Mouse (Mus musculus) kidney, postnatal 10 days (tissue): Measurements from ENCODE around the gene Astn1.
A peak's percentile ranks its signal among the peaks of the same experiment; 100 is the strongest.

Source experiments
- DNase-seq: peaks from one replicate; pipeline ENCODE4 v3.0.0; 2021; ENCODE audit warnings: mixed read lengths

Gene Astn1

DNA sequence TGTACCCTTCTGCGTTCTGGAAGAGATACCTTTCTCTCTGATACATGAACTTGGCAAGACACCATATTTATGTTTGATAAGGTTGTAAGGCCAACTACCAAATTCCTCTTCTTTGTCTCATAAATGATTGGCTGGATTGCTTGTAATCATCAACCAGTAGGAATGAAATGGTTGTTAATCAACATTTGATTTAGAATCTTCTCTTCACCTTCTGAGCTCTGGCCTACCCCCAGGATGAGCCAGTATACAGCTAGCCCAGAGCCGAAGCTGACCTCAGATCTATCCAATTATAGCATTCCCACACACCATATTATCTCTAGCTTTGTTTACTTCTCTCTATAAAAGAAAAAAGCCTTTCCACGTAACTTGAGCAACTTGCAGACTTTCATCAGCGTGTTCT is 270.9 kb downstream of the Astn1 start:
- no peak for DNase-seq

DNA sequence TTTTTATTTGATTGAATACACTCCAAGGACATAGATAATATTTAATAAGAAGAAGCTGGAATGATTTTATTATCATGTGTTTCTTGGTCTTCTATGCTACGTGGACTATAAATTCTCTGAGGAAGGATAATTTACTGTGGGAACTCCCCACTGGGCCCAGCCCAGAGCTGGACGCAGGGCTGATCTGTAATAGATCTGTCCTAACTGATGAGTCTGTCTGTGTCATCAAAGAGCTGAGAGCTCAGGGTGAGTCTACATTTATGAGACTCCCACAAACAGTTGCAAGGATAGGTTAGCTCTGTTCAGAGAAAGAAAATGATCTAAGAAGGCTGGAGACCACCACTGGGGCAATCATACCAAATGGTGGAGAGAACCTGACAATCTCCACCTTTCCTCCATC is 271.4 kb downstream of the Astn1 start:
- no peak for DNase-seq

DNA sequence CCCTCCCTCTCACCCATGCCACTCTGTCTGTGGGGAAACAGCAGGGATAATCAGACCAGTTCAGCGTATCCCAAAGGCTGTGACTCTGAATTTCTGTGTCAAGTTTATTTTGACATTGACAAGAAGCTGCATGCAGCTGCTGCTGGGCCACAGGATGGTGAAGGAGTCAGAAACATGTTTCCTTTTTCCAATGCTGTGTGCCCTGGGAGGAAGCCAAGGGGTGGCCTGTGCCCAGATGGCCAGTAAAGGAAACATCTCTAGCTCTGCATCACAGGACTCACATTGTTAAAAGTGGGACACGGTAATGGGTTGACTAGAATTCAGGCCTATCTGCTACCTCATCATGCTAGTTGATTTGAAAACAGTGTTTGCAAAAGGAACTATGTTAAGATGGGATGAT is 279.2 kb downstream of the Astn1 start:
- no peak for DNase-seq

DNA sequence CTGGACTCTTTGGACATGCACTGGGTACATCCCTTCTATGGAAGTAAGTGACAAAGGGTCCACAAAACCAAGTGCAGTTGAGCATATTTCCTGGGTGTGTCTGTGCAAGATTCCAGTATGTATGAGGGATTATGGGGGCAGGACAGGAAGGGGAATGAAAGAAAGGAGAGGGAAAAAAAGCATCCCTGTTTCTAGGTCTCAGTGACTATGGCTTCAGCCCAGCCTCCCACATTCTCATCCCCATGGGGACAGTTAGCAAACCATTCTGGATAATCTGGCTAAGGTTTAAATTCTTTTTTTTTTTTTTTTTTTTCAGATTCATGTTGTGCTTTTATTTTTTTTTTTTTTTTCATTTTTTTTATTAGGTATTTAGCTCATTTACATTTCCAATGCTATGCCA is 280.2 kb downstream of the Astn1 start:
- DNase-seq = no peak

DNA sequence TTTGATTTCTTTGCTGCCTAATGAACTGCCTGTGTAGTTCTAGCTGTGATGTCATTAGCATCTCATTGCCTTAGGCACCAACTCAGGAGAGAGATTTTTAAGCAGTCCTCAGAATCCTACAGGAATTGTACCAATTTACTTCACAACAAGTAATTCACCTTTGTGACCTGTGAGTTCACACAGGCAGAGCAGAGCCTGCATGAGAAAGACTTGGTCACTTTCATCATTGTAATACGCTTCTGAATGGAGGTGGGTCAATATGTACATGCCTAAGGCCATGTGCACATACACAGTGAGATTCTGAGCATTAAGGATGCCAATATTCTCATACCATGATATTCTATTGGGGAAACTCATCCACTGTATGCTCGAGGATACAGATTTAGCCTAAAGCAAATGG is 290.7 kb downstream of the Astn1 start:
- no peak for DNase-seq

DNA sequence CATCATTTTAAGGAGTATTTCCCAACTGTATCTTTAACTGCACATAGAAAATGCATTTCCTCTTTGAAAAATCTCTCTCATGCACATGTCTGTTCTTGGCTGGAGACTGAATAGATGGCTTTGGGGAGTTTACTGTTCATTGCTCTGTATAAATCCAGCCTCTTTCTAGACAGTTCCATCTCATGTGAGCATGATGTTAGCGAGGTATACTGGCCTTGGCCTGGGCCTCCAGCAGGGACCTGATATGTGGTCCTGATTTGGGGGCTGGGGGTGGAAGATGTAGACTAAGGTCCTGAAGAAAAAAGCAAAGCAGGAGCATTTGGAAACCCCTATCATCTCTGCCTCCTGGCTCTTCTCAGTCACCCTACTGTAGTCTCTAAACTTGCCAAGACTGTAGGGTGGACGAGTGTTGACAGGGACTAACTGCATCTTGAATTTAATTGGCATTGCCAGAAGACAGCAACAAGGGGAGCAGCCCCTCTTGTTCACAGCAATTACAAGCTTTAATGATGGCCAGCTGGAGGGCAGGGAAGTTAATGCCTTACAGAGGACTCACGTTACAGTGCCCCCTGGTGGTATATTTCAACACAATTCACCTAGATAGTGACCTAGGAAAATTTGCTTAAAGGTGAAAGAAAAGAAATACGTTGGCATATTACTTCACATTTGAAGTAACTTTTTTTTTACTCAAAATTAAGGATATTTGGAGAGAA is 291.9 kb downstream of the Astn1 start:
- DNase-seq = peak; percentile 56

DNA sequence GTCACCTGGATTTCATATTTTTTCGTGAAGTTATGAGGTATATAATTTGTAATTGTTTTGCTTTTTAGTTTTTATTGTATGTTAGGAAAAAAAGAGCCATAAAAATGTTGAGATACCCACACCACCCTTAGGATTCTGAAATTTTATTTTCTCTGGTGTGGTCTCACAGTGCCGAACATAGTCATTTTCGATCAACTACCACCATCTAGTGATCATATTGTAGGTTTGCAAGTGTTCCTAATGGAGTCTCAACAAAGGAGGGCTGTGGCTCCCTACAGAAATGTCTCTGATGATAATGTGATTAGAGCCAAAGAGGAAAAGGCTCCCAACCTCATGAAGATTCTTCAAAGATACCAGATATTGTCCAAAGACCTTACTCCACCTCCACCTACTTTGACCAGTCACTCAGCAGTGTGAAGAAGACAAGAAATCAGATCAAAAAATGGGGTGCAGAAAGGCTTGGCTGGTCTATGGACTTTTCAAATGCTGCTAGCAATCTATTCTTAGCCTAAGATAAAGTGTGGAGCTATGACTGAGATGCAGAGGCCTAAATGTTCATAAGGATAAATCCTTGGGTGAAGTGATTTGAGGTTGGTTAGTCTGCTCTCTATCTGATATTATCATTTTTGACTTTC is 292.6 kb downstream of the Astn1 start:
- no peak for DNase-seq

DNA sequence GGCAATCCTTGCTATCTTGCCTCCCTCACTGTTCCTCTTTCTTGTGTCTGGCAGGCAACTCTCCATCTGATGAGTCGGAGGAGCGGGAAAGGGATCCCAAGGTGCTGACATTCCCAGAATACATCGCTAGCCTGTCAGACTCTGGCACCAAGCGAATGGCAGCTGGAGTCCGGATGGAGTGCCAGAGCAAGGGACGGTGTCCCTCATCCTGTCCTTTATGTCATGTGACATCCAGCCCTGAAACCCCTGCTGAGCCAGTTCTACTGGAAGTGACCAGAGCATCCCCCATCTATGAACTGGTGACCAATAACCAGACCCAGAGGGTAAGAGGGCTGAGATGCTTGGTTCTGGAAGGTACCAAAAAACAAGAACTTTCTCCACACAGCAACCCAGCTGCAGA is 294.9 kb downstream of the Astn1 start:
- DNase-seq = no peak

DNA sequence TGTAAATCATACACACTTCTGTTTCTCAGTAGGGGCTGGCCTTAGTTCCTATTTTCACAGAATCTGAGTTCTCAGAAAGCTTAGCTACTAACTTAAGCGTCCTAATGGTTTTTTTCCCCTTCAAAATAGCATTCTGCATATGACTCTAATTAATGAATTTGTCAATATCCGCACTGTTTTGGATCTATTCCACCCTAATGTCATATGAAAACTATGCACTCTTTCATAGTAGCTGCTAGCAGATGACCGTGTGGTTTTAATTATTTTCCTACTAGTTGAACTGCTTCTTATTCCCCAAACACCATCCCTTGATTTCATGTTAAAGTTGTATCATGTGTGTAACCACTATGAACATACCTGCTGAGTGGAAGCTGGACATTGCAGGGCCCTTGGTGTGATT is 303.9 kb downstream of the Astn1 start:
- no peak for DNase-seq

DNA sequence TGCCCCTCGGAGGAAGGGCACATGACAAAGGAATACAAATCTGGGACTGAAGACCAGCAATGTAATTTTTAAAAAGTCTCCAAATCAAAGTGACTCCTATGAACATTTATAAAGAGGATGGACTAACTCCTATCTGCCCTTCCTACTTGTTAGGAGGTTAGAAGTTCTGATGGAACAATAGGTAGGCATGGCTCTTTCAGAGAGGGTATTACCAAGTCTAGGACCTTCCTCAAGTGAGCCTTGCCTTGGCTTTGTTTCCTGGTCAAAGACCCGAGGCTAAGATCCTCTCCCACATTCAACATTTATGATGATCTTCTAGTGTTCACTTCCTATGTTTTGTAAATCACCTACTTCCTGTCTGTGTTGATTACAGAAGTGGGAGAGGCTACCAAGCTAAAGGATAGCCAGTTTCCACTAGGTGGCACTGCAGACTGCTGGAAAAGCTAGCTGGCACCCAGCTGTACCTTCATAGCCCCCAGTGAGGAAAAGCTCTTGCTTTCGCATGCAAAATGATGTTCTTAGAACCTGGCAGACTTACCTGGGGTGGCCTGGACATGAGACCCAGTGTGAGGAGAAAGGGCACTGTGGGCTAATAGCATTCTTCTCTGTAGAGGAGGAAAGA is 308.0 kb downstream of the Astn1 start:
- DNase-seq = peak; percentile 82

DNA sequence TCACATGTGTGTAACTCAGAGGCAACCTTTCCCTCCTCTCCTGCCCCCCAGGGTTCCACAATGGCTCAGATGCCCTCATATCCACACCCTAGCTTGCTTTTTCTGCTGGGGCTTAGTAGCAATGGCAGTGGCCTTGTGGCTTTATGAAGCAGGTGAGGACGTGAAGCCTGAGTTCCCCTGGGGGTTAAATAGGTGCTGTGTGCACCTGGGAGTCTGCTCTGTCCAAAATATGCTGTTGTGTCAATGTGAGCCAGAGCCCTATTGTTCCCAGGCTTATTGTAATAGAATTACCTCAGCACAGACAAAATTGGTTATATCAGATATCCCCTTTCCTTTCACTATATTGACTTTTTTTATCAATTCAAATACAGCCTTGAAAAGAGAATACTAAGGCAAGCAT is 325.7 kb downstream of the Astn1 start:
- no peak for DNase-seq

DNA sequence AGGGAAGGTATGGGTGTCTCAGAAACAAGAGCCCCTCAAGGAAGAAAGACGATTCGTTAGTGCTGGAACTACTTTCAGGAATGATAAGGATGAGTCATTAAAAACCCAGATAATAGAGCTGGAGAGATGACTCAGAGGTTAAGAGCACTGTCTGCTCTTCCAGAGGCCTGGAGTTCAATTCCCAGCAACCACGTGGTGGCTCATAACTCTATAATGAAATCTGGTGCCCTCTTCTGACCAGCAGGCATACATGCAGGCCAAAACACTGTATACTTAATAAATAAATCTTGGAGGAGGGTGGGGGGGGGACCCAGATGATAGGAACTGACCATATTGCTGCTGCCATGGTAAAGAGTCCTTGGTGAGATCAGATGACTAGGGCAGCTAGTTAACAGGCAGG is 335.4 kb downstream of the Astn1 start:
- no peak for DNase-seq

DNA sequence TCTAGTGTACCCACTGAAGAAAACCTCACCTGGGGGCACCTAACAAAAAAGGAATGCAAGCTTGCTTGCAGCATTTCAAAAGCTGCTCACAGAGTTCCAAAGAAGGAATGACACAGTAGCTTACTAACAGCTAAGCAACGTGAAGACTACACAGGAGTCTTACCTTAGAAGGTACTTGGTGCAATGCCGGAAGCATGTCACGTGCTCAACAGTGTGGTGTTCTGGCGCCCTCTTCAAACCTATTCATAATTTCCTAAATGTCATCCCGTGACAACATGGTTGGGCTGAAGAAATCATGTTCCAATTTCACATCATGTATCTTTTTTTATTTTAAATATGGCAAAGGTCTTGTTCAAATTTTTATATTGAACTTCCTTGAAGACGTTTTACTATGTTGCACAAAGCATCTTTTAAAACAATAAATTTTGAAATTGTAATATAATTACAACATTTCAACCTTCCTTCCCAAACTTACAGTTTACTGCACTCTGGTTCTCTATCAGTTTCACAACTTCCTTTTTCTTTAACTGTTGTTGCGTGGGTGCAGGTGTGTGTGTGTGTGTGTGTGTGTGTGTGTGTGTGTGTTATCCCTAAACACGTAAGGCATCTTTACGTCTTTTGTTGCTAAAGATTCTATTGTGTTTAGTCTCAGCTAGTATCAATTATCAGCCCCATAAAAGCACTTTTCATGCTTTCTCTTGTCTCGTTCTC is 335.9 kb downstream of the Astn1 start:
- DNase-seq = no peak

DNA sequence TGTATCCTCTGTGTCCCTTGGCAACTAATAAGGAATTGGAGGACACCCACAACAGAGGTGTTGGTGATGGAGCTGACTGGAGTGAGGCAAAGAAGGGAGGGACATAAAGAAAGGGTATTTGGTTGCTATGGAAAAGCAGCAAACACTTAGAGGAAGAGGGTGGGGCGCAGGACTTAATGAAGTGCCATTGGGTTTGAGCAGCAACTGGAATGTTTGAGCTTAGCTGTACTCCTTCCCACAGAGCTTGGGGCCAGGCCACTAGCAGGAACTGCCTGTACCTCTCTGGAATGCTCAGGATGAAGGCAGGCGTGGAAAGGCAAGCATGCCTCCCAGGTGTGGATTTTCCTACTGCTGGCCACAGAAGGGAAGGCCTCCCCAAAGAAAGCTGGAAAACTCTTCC is 337.2 kb downstream of the Astn1 start:
- no peak for DNase-seq

DNA sequence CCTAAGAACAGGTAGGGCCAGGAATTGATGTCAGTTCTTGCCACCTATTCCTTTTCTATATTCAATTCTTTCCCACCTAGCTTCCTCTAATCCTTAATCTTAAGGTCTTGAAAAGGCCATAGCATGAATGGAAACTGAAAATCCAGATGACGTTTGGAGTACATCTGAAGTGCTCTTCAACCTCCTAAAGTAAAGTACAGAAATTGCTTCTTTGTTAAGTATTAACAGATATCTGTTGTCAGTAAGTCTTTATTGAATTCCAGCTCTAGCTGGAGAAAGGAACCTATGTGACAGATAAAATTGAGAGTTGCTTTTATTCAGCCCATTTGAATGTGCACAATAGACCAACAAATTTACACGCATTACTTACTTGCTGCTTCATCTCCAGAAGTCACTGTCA is 338.1 kb downstream of the Astn1 start:
- no peak for DNase-seq

DNA sequence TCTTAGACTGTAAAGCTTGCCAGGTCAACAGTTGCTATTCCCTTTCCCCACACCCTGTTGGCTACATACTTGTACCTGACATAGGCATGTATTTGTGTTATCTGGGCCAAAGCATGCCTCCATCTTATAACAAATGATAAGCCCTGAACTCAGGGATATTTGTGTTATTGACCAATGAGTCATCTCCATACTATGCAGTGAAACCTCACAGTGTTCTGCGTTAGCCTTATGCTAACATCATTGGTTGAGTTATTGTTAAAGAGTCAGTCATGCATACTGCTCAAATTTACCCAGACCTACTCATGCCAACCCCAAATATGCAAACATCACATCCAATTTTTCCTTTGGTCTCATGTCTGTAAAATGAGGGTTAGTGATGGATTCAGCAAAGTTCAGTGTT is 339.3 kb downstream of the Astn1 start:
- no peak for DNase-seq

DNA sequence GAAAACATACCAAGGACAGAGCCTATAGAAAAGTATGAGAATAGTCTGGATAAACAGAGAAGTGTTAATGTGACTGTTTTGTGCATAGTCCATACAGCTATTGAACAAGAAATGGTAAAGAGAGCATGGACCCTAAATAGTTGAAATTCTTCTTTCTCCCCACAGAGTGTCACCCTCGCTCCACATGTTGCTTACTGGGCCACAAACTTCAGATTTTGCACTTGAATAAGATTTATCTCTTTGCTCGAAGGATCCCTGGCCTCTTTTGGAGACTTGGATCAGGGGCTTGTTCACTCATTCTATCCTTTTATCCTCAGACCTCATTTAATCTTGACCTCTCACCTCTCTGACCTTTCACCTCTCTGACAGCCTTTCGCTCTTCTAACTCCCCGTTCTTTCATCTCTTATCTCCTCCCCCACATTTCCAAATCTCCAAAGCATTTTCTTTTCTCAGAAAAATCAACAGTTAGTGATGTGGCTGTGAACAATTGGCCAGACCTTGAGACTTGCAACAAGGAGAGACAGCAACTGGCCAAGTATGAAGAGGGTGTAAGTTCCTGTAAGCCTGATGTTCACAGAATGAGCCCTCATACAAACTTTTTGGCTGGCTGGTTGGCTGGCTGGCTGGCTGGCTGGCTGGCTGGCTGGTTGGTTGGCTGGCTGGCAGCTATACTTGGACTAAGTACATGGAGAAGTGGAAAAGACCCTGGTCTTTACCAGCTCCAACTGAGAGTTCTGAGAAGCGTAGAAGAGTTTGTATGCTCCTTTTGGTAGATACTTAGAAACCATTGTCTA is 351.4 kb downstream of the Astn1 start:
- peak; percentile 42 for DNase-seq

DNA sequence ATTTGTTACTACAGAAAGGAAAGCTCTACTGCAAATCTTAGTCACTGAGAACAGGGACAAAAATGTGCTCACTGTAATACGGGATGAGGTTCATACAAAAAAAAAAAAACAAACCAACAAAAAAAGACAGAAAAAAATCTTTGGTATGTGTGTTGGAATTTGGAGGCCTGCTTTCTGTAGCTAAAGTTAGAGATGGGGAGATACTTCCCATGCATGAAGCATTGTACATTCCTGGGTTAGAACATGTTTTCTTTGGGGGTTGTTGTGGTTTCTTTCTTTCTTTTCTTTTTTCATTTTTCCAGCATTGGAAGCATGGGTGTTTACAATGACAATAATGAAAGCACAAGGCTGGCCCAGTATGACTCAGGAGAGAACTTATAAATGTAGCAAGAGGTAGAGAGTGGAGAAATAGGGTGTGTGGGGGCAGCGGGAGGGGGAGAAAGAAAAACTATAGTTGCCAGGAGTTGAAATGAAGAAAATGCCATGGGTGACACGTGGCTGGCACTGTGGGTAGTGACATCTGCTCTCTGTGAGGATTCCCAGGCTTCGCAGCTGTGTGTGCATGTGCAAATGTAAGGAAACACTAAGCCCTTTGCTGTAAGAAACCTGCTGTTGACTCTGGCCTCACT is 370.9 kb downstream of the Astn1 start:
- peak; percentile 12 for DNase-seq

DNA sequence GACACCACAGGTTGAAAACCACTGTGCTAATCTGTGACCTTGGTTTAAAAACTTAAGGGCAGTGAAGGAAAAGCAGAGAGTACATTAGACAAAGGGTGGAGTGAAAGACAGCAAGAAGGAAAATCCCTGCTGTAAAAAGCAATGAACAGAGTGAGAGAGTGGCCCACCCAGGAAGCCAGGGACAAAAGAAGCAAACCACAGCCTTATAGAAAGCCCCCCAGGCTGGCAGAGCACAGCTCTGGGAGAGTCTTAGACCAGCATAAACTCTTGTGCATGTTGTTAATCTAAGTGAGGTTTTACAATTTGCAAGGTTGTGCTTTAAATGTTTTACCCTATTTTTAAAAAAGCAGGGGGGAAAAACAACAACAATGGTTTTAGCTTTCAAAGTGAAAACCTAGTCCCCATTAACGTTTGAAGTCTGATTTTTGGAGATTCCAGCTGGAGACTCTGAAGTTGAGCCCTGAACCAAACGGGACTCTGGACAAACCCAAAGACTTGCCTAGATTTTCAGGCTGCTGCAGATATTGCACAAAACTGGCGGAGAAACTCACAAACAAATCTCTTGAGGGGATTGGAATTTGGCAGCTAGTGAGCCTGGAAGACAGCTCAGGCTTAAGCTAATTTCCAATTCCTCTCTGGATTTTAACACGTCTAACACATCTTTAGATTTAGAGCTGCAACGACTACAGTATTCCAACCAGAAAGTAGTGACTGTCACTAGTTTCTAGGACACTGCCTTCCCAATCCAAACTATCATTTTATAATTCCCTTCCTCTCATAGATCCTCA is 377.3 kb downstream of the Astn1 start:
- peak; percentile 18 for DNase-seq

DNA sequence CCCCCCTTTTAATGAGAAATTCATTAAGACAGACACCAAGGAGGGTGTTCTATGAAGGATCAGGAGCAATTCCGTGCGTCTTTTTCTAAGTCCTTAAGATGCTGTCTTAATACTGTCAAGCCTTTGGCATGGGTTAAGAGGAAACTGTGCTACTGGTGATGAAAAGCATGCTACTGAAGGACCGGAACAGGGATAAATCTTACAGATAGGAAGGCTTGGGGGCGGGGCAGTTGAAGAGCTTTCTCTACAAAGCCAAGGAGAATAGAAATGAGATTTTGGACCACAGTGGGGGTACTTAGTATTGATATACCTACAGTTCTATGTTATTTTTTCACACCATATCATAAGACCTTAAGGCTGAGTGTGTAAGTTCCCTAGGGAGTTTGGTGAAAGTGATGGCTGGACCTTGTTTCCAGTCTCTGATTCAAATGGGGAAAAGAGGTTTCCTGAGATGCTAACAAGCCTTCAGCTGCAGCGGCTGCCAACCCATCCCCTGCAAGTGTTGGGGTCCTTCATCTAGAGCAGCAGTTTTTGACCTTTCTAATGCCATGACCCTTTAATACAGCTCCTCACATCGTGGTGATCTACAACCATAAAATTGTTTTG is 378.2 kb downstream of the Astn1 start:
- peak; percentile 51 for DNase-seq

DNA sequence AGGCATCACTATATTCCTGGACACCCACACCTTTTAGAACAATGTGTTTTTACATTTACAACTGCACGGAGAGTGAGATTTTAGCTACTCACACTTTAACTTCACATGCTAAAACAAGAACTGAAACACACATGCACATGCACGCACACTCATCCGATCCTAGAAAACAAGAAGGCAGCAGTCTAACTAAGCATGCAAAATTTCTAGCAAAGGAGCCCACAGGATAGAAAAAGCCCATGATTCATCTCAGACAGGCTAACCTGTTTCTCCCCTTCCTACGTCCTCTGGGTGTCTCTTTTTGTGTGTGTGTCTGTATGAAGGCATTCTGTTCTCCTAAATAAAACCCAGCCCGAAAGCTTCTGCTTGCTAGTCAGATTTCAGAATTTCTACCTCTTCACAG is 378.9 kb downstream of the Astn1 start:
- DNase-seq = no peak
